Mouse (Mus musculus) intestine, postnatal 0 days (tissue): ENCODE measurements around the gene Ffar4. TPM values are rescaled to one million over a fixed set of nuclear protein-coding genes. Genes with fewer than 3 reads are reported as not detected.

Source experiments
- ATAC-seq: fragments of 200-750 bp; cut with Nextera tagmentation; 2 replicates; pipeline ENCODE4 v1.8.0; 2017; ENCODE audit warnings: mild to moderate bottlenecking, moderate TSS enrichment, moderate library complexity
- H3K27ac ChIP-seq: fragments of 300-500 bp; sonication (generic); 2 replicates; pipeline ENCODE4 v1.5.1; 2014; ENCODE audit warnings: mild to moderate bottlenecking, low read depth, low read length, moderate library complexity
- H3K27me3 ChIP-seq: fragments of 300-500 bp; sonication (generic); replicated peaks from 2 replicates; pipeline ENCODE4 v1.6.1; 2014; ENCODE audit warnings: low read length, mixed read lengths; ENCODE audit not compliant: control insufficient read depth, insufficient read depth
- H3K36me3 ChIP-seq: fragments of 300-500 bp; sonication (generic); 2 replicates; pipeline ENCODE4 v1.6.1; 2014; ENCODE audit warnings: mild to moderate bottlenecking, moderate library complexity; ENCODE audit not compliant: control insufficient read depth, insufficient read depth
- H3K4me1 ChIP-seq: fragments of 300-500 bp; sonication (generic); replicated peaks from 2 replicates; pipeline ENCODE4 v1.6.1; 2014; ENCODE audit warnings: antibody characterized with exemption, low read length, mixed read lengths; ENCODE audit not compliant: control insufficient read depth, insufficient read depth
- H3K4me2 ChIP-seq: fragments of 300-500 bp; sonication (generic); replicated peaks from 2 replicates; pipeline ENCODE4 v1.6.1; 2014; ENCODE audit warnings: low read depth, mild to moderate bottlenecking, moderate library complexity
- H3K4me3 ChIP-seq: fragments of 300-500 bp; sonication (generic); 2 replicates; pipeline ENCODE4 v1.5.1; 2014; ENCODE audit warnings: low read depth, low read length
- H3K9ac ChIP-seq: fragments of 300-500 bp; sonication (generic); 2 replicates; pipeline ENCODE4 v1.6.1; 2014; ENCODE audit warnings: mild to moderate bottlenecking, low read depth, low read length
- H3K9me3 ChIP-seq: fragments of 300-500 bp; sonication (generic); 2 replicates; pipeline ENCODE4 v1.6.1; 2016; ENCODE audit warnings: mixed run types; ENCODE audit not compliant: control insufficient read depth
- CTCF ChIP-seq: sonication (generic); IDR thresholded peaks from 2 replicates; pipeline ENCODE4 v1.5.1; 2016; ENCODE audit warnings: low read depth, mild to moderate bottlenecking, control low read depth, antibody characterized with exemption, moderate library complexity
- WGBS: fragments of 180-500 bp; shearing (Covaris S2); extraction: QIAGEN DNeasy Blood & Tissue Kit; methylation state at CpG from one replicate; pipeline ENCODE4 v1.1.7; 2014; 5-methylcytosine and 5-hydroxymethylcytosine counted together
- polyA plus RNA-seq: library from polyadenylated mRNA; unstranded; fragments of >200 nt; fragmentation: Nextera tagmentation; extraction: Ambion mirVana; gene quantifications from 2 replicates; pipeline ENCODE4 v1.2.1, GENCODE M21; 2015

Gene Ffar4
- polyA plus RNA-seq, 1 experiment from 2014 or later, result 5.3 TPM

GRCm38 (mm10) chr19:38161648-38162354 is 64.9 kb downstream of the Ffar4 start:
- peak overlapping the region; percentile 28; the same call in 1 of the 2 replicates for H3K4me2 ChIP-seq
- no peaks in the 10 kb centered on the region for H3K27me3 ChIP-seq
- H3K27ac ChIP-seq, result no peak overlapping the region
- H3K9ac ChIP-seq, result no peak overlapping the region
- no peak overlapping the region for H3K4me3 ChIP-seq
- 49% methylated on average over 21 of the region's 21 CpGs for WGBS
- no peaks in the 10 kb centered on the region for H3K9me3 ChIP-seq
- H3K36me3 ChIP-seq, result no peaks in the 10 kb centered on the region
- no peak for TF ChIP-seq CTCF
- 0 out of 2 replicates have a peak, but pooled peaks cover 5% of the 10 kb centered on the region for H3K4me1 ChIP-seq
- peak; percentile 29; the same call in 1 of the 2 replicates for ATAC-seq

Other genes starting within 250 kb of the Ffar4 start
- 5.9 and 6.6 TPM in 2 replicates for gene Myof, start 53.5 kb upstream of the Ffar4 start, polyA plus RNA-seq
- 7.1 and 8.2 TPM in 2 replicates for gene Cep55, start 42.1 kb upstream of the Ffar4 start, polyA plus RNA-seq
- gene Rbp4, start 28.2 kb downstream of the Ffar4 start, polyA plus RNA-seq, result 15.7 and 16.8 TPM in 2 replicates
- gene Pde6c, start 35.7 kb downstream of the Ffar4 start, polyA plus RNA-seq, result 0.25 and 0.60 TPM in 2 replicates
- gene Fra10ac1, start 127.1 kb downstream of the Ffar4 start, polyA plus RNA-seq, result 18.1 and 19.0 TPM in 2 replicates
- gene Lgi1, start 167.5 kb downstream of the Ffar4 start, polyA plus RNA-seq, result 0.76 and 0.91 TPM in 2 replicates